Comparison of ENCODE assay signal across 9 mouse cellular contexts in the genomic region with DNA sequence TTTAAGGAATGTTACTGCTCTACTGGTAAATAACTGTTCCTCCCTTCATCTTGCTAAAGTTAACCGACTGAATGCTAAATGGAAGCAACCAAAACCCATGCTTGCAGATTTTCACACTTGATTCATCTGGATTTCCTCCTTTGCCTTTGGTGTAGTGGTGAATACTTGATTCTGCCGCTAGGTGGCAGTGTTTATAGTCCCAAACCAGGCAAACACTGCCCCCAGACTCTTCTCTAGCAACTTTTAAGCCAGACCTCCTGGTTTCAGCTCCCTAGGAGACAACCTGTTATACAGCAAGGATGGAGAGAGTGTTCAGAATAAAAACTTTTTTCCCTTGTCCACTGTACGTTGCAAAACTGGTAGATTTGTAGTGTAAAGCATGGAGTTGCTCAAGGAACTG. TPM values are rescaled to one million over a fixed set of nuclear protein-coding genes. Genes with fewer than 3 reads are reported as not detected.
DNase-seq lines count a peak whose midpoint lies in the region; TF ChIP-seq lines count a peak whose summit lies in the region.
"Had no signal": no experiment of that assay in that cellular context is flagged by ENCODE, and none has a peak within 500 bp of the region (broad histone marks: within the 10 kb centered on the region; RNA-seq: fewer than 3 reads in every experiment).

No protein-coding gene starts in this region.

- TF ChIP-seq CTCF in layer of hippocampus, adult 2 months (conservative IDR thresholded peaks at IDR 0.05): peak; percentile 95

- DNase-seq in ES-CJ7 (ENCODE audit: low read depth, low spot score): peak; percentile 81
- DNase-seq in adrenal gland, adult 18-20 months (ENCODE audit: low spot score in 2 of 2): peak; percentile 52 to 54
- peak; percentile 83 for DNase-seq in embryo, embryonic 10 days (ENCODE audit: low spot score)
- peak; percentile 25 to 66 for DNase-seq in gastrocnemius, postnatal 4 days (ENCODE audit: low spot score in 2 of 2)
- DNase-seq in layer of hippocampus, adult 2 months (ENCODE audit: low spot score in 2 of 2): peak; percentile 74 to 76
- peak; percentile 73 for DNase-seq in lung, postnatal 10 days
- DNase-seq in retina, adult 2 months (ENCODE audit: low read depth, low spot score): peak; percentile 53
- peak; percentile 36 to 38 for DNase-seq in urinary bladder, postnatal 36 days (ENCODE audit: low spot score in 2 of 2)

- 0 out of 2 replicates have a peak overlapping the region, but pooled peaks have one; percentile 2 for H3K27ac ChIP-seq in layer of hippocampus, adult 2 months
- H3K27ac ChIP-seq: heart, embryonic 15.5 days had no signal

- H3K4me3 ChIP-seq in layer of hippocampus, adult 2 months: no peak overlapping the region
- H3K4me3 ChIP-seq: heart, embryonic 15.5 days had no signal

RNA-seq across cellular contexts. Expression of a gene that starts 13.4 kb away (rescaled TPM):
- total RNA-seq in adrenal gland, adult 18-20 months (2021): 1 to 10 TPM; 5.4 to 6.8 TPM
- 1 to 10 TPM; 6.6 to 7.6 TPM for total RNA-seq in gastrocnemius, postnatal 4 days (2021)
- total RNA-seq in layer of hippocampus, adult 2 months (2021): 10 to 100 TPM; 11.0 to 12.7 TPM

RNA-seq across cellular contexts. Expression of a gene that starts 51.0 kb away (rescaled TPM):
- 100 to 1,000 TPM in 1 of 2 experiments, 10 to 100 TPM in 1; 39.0 to 120 TPM for total RNA-seq in adrenal gland, adult 18-20 months (2021)
- total RNA-seq in gastrocnemius, postnatal 4 days (2021): 10 to 100 TPM; 45.7 to 56.4 TPM
- 100 to 1,000 TPM; 104 to 107 TPM for total RNA-seq in layer of hippocampus, adult 2 months (2021)
